Mouse (Mus musculus) lung, embryonic 14.5 days (tissue): ENCODE measurements around the gene Hyal1. TPM values are rescaled to one million over a fixed set of nuclear protein-coding genes. Genes with fewer than 3 reads are reported as not detected.
A peak's percentile ranks its signal among the peaks of the same experiment; 100 is the strongest.
"Not testable (repeated sequence)": the region's sequence is repeated elsewhere in the genome, so short reads cannot be mapped to it uniquely, and the experiment has no call there.

Experiments
- ATAC-seq: fragments of 200-750 bp; cut with Nextera tagmentation; 2 replicates; pipeline ENCODE4 v1.8.0; 2017; ENCODE audit warnings: mild to moderate bottlenecking, moderate TSS enrichment, moderate library complexity; ENCODE audit not compliant: insufficient read depth
- DNase-seq: peaks from one replicate; pipeline ENCODE4 v3.0.0-alpha.2; 2015
- H3K27ac ChIP-seq: fragments of 300-500 bp; sonication (generic); 2 replicates; pipeline ENCODE4 v1.5.1; 2014; ENCODE audit warnings: low read depth, mild to moderate bottlenecking, moderate library complexity
- H3K27me3 ChIP-seq: fragments of 300-500 bp; sonication (generic); 2 replicates; pipeline ENCODE4 v1.6.1; 2014; ENCODE audit warnings: low read length, control low read depth; ENCODE audit not compliant: insufficient read depth
- H3K36me3 ChIP-seq: fragments of 300-500 bp; sonication (generic); 2 replicates; pipeline ENCODE4 v1.6.1; 2014; ENCODE audit warnings: control low read depth; ENCODE audit not compliant: insufficient read depth
- H3K4me1 ChIP-seq: fragments of 300-500 bp; sonication (generic); 2 replicates; pipeline ENCODE4 v1.6.1; 2014; ENCODE audit warnings: antibody characterized with exemption, control low read depth; ENCODE audit not compliant: insufficient read depth
- H3K4me2 ChIP-seq: fragments of 300-500 bp; sonication (generic); 2 replicates; pipeline ENCODE4 v1.6.1; 2014; ENCODE audit warnings: mild to moderate bottlenecking
- H3K4me3 ChIP-seq: fragments of 300-500 bp; sonication (generic); 2 replicates; pipeline ENCODE4 v1.5.1; 2014; ENCODE audit warnings: low read depth, low read length
- H3K9ac ChIP-seq: fragments of 300-500 bp; sonication (generic); 2 replicates; pipeline ENCODE4 v1.6.1; 2014
- H3K9me3 ChIP-seq: fragments of 300-500 bp; sonication (generic); 2 replicates; pipeline ENCODE4 v1.6.1; 2016; ENCODE audit warnings: low read depth, low read length, control low read depth
- CTCF ChIP-seq: IDR thresholded peaks from 2 replicates; pipeline ENCODE4 v1.5.1; 2016; ENCODE audit warnings: antibody characterized with exemption, low read depth
- WGBS: fragments of 180-500 bp; shearing (Covaris S2); extraction: QIAGEN DNeasy Blood & Tissue Kit; methylation state at CpG from one replicate; pipeline ENCODE4 v1.1.7; 2014; 5-methylcytosine and 5-hydroxymethylcytosine counted together
- polyA plus RNA-seq: library from polyadenylated mRNA; unstranded; fragments of >200 nt; fragmentation: Nextera tagmentation; extraction: Ambion mirVana; gene quantifications from 2 replicates; pipeline ENCODE4 v1.2.1, GENCODE M21; 2014

Hyal1 gene
- polyA plus RNA-seq, 1 experiment from 2014 or later: 5.9 TPM

DNA sequence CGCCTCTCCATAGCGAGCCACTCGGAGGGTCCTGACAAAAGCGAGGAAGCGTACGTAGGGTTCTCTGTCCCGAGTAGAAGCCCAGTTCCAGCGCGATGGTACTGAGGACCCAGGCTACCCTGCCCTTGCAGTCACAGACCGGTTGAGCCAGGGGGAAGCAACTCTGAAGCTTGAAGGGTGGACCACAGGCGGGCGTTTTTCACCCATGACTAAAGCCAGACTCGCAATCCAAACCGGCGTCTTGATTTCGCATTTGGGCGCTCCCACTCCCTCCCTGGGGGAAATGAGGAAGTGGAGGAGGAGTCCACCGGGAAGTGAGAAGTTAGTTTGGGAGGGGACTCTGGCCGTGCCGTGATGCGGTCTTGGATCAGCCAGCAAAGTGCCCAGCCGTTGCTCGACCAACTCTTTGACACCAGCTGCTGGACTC is 21.7 kb upstream of the Hyal1 start:
- Histone ChIP-seq H3K4me2 (peak overlapping the region; percentile 97), H3K9me3 (no peaks in the 10 kb centered on the region), H3K4me1 (peaks cover 30% of the 10 kb centered on the region), H3K9ac (peak overlapping the region; percentile 76), H3K27me3 (no peaks in the 10 kb centered on the region), H3K27ac (peak overlapping the region; percentile 98), H3K36me3 (peaks cover 39% of the 10 kb centered on the region), H3K4me3 (peak overlapping the region; percentile 68)
- DNase-seq: peak; percentile 79
- peak; percentile 12 for ATAC-seq
- TF ChIP-seq CTCF: no peak
- under 1% methylated on average over 23 of the region's 23 CpGs for WGBS

DNA sequence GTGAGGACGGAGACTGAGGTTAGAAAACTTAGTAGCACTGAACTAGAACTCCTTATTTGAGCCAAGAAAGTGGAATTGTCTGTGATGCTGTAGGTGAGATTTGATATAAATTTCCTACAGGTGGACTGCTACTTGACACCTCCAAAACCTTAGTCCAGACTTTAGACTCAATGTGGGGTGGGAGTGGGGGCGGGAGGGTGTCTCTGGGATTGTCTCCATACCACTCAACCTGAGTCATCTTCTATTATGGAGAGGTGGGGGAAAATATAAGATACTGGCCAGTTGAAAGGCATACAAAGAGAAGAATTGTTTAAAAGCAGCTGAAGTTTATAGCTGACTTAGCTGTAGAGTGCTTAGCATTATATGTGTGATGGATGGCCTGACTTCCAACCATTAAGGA is 21.0 kb upstream of the Hyal1 start:
- no peak for ATAC-seq
- 28% methylated on average over 2 of the region's 2 CpGs for WGBS
- no peak for TF ChIP-seq CTCF
- Histone ChIP-seq H3K4me1 (peaks cover 30% of the 10 kb centered on the region), H3K36me3 (peaks cover 46% of the 10 kb centered on the region), H3K27me3 (no peaks in the 10 kb centered on the region), H3K9me3 (no peaks in the 10 kb centered on the region), H3K4me3 (peak overlapping the region; percentile 68), H3K9ac (peak overlapping the region; percentile 76), H3K27ac (peak overlapping the region; percentile 98; the same call in 1 of the 2 replicates), H3K4me2 (peak overlapping the region; percentile 97)
- no peak for DNase-seq

DNA sequence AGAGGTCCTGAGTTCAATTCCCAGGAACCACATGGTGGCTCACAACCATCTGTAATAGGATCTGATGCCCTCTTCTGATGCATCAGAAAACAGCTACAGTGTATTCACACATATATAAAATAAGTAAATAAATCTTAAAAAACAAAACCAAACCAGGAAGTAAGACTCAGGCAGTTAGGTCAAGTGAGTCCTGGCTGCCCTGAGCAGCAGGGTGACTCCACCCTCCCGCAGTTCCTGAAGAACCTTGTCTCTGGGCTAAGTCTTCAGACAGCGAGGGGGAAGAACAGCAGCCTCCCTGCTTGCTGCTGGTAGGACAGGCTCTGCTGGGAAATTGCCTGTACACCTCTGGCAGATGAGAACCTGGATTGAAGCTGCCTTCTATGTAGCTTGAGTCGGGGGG is 20.4 kb upstream of the Hyal1 start:
- Histone ChIP-seq H3K9me3 (no peaks in the 10 kb centered on the region), H3K27me3 (no peaks in the 10 kb centered on the region), H3K36me3 (peaks cover 52% of the 10 kb centered on the region), H3K4me3 (peak overlapping the region; percentile 68), H3K4me2 (peak overlapping the region; percentile 97), H3K9ac (no peak overlapping the region; the same call in 1 of the 2 replicates), H3K4me1 (peaks cover 26% of the 10 kb centered on the region), H3K27ac (no peak overlapping the region)
- 60% methylated on average over 3 of the region's 3 CpGs for WGBS
- DNase-seq: no peak
- ATAC-seq: no peak
- TF ChIP-seq CTCF: no peak

DNA sequence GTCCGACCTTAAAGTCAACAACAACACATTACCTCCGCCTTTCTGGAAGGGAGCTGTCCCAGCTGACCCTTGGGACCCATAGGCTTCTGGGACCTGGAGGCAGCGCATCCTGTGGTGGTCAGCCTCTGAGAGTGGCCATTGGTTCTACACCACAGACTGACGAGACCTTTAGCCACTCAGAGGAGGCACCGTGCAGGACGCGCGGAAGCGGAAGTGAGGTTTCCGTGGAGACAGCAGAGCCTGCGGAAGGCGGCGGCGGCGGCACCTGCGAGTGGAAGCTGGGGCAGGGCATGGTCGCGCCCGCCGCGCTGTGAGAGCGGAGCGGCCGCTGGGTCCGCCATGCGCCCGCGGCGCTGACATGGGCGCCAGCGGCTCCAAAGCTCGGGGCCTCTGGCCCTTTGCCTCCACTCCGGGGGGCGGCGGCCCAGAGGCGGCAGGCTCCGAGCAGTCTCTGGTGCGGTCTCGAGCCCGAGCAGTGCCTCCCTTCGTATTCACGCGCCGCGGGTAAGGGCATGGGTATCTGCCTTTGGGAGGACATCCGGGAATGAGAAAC is 13.6 kb upstream of the Hyal1 start, which contains the start of gene Tusc2:
Gene Tusc2, plus strand, starts transcription at position 227 of the 553 bp plus-strand sequence.
- peak within 1 kb of the TSS; percentile 73 for H3K9ac ChIP-seq
- H3K27ac ChIP-seq: peak within 1 kb of the TSS; percentile 50; the same call in 1 of the 2 replicates
- peak within 1 kb of the TSS; percentile 88 for H3K4me3 ChIP-seq
- H3K36me3 ChIP-seq: peaks cover 62% of the 10 kb centered on the region
- WGBS: under 1% methylated on average over 46 of the region's 46 CpGs
- H3K27me3 ChIP-seq: no peaks in the 10 kb centered on the region
- ATAC-seq (peak; percentile 94), DNase-seq (peak; percentile 96)
- peak within 1 kb of the TSS; percentile 81 for H3K4me2 ChIP-seq
- peaks cover 10% of the 10 kb centered on the region for H3K4me1 ChIP-seq
- TF ChIP-seq CTCF: no peak
- H3K9me3 ChIP-seq: no peaks in the 10 kb centered on the region

DNA sequence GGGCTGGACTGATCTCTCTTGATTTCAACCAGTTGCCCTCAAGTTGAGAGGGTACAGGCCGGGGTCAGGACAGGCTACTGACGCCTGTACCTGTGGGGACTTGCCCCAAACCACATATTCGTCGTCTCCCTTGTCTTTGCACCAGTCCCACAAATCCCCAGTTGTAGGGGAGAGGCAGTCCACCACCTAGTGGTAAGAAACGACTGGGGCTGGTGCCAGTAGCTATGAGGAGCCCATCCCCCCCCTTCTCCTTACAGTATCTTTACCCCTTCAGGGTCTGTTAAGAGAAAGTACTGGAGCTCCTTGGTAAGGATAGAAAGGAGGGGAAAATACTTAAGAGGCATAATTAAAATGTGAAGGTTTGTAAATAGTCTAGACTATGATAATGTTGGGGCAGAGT is 11.2 kb upstream of the Hyal1 start:
- not testable (repeated sequence) for DNase-seq
- H3K4me2 ChIP-seq: peak overlapping the region; percentile 50

DNA sequence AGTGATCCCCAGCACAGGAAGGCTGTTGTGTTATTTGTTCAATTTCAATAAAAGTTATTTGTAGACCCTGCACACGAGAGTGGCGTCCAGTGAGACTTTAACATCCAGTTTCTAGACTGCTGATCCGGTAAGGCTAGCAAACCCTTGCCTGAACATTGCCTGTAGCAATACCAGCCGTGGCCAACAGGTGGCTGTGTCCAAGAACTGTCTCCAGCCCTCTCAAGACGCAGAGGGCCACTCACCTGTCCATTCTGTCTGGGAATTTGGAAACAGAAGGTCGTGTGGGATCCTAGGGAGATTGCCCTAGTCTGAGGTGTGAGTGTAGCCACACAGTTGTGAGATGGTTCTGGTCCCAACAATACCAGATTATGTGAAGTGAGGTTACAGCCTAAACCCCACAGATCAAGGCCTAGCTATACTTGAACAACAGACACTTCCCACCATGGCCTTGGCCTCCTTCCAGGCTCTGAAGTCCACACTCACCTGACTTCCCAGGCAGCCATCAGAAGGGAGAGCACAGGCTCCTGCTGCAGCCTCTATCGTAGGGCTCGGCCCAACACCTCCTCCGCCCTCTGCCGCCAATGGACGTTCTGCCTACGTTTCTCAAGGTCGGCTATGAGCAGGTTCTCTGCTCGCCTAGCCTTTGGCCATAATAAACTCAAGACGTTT is 10.6 kb upstream of the Hyal1 start:
- peak; percentile 91 for TF ChIP-seq CTCF
- Histone ChIP-seq H3K4me2 (peak overlapping the region; percentile 50), H3K36me3 (peaks cover 41% of the 10 kb centered on the region), H3K4me3 (peak overlapping the region; percentile 13; the same call in 1 of the 2 replicates), H3K27ac (peak overlapping the region; percentile 80), H3K9ac (no peak overlapping the region), H3K4me1 (peaks cover 24% of the 10 kb centered on the region), H3K27me3 (no peaks in the 10 kb centered on the region), H3K9me3 (no peaks in the 10 kb centered on the region)
- no peak for ATAC-seq
- peak; percentile 91 for DNase-seq
- 51% methylated on average over 15 of the region's 15 CpGs for WGBS

More for the DNA sequence above, 11.2 kb upstream of the Hyal1 start:
- ATAC-seq, H3K9me3 ChIP-seq, H3K9ac ChIP-seq, H3K27me3 ChIP-seq, H3K27ac ChIP-seq: not testable (repeated sequence)
- Histone ChIP-seq H3K4me3 (peak overlapping the region; percentile 11), H3K36me3 (peaks cover 41% of the 10 kb centered on the region), H3K4me1 (peaks cover 18% of the 10 kb centered on the region)
- peak; percentile 41 for TF ChIP-seq CTCF
- WGBS: 43% methylated on average over 5 of the region's 5 CpGs

DNA sequence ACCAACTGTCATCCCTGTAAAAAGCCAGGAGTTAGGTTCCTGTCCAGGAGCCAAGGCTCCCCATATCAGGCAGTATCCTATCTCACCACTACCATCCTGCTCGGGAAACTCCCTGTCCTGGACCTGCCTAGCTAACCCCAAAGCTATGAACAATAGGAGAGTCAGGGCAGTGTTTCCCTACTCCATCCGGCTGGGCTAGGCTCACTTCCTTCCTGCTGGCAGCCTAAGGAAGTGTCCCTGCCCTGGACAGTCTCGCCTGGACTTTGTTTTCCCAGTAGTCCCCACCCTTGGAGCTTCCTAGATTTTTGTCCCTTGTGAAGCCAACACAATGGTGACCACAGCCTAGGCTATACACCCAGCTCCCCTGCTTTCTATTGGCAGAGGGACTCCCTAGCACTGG is 9.9 kb upstream of the Hyal1 start:
- WGBS: 57% methylated on average over 3 of the region's 3 CpGs
- H3K4me1 ChIP-seq: peaks cover 28% of the 10 kb centered on the region
- H3K9me3 ChIP-seq: no peaks in the 10 kb centered on the region
- TF ChIP-seq CTCF: no peak; the same call in 1 of the 2 replicates
- peak overlapping the region; percentile 13; the same call in 1 of the 2 replicates for H3K4me3 ChIP-seq
- H3K27ac ChIP-seq: peak overlapping the region; percentile 92
- no peaks in the 10 kb centered on the region for H3K27me3 ChIP-seq
- peaks cover 41% of the 10 kb centered on the region for H3K36me3 ChIP-seq
- no peak overlapping the region for H3K9ac ChIP-seq
- no peak for ATAC-seq
- peak overlapping the region; percentile 65 for H3K4me2 ChIP-seq
- peak; percentile 67 for DNase-seq
